Mouse (Mus musculus) B cell, adult 2 months (primary cell): ENCODE results near the gene Mpp3.

ENCODE experiments used
- DNase-seq, 2 experiments: peaks; one replicate each; pipeline ENCODE4 v3.0.0; 2022

Mpp3 gene

GRCm38 (mm10) chr11:102028087-102028816 lies at the start of gene Mpp3:
Gene Mpp3 (minus strand): TSS chr11:102028461.
- no peak for DNase-seq

GRCm38 (mm10) chr11:102073722-102074121 lies 45.5 kb upstream of the Mpp3 start:
- no peak for DNase-seq

DNA sequence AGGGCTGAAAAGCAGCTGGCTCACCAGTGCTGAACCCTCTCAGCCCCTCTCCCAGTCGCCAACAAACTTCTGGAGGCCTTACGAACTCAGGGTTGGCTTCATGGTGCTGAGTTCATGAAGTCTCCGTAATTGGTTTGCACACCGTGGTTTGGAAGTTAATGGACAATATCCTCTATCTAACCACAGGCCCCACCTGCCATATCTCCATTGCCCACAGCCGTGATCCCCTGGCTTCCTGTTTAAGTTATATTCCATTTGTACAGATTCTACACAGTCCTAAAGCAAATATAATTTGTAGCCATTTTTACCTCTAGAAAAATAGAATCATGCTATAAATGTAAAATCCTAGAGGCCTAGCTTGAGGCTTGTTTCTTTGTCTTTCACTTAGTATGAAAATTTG lies 44.5 kb upstream of the Mpp3 start:
- DNase-seq: no peak

GRCm38 (mm10) chr11:102070426-102070825 lies 42.2 kb upstream of the Mpp3 start:
- no peak for DNase-seq

DNA sequence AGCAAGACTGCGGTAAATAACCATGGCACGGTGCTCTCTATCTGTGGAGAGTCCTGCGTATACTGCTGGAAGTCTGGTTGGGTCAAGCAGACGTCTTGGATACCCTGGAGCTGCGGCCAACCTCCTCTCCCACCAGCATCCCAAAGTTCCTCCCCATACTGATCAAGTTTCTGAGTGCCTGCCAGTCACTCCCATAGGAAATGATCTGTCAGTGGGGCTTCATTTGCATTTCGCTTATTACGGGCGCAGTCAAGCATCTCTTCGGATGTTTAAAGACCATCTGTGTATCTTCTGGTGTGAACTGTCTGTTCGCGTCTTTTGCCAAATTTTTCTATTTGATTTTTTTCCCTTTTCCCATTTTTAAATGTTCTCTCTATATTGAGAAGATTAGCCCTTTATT lies 41.4 kb upstream of the Mpp3 start:
- DNase-seq: no peak

DNA sequence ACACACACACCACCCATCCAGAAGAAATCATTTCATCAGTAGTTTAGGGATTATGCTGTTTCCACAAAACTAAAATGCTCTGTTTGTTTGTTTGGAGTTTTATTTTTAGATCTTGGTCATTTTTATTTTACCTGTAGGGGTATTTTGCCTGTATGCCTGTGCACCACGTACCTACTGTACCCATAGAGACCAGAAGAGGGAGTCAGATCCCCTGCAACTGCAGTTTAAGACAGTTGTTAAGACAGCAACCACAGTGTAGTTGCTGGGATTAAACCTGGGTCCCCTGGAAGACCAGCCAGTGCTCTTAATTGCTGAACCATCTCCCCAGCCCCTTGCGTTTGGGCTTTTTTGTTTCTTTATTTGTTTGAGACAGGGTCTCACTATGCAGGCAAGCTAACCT lies 40.7 kb upstream of the Mpp3 start:
- no peak for DNase-seq

GRCm38 (mm10) chr11:102063076-102063475 lies 34.8 kb upstream of the Mpp3 start:
- DNase-seq: no peak

DNA sequence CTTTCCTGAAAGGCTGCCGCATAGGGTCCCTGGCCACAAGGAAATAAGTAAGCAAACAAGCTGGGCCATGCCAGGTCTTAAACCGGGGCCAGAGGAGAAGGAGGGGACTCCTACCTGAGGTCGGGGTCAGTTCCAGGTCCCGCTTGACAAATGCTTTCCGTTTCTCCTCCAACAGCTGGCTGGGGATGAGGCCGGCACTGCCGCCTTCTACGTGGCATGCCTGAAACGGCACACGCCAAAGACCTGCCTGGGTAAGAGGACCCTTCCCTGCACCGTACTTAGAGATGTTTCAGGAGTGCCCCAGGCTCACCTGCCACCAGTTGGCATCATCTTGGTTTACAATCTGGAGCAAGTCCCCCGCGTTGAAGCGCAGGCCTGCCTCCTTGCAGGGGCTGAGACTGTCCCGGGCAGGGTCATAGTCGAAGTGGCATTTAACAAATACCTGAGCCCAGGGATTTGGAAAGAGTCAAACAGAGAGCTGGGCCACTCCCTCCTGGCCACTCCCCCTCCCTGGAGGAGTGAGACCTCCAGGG lies 33.7 kb upstream of the Mpp3 start:
- DNase-seq: no peak

DNA sequence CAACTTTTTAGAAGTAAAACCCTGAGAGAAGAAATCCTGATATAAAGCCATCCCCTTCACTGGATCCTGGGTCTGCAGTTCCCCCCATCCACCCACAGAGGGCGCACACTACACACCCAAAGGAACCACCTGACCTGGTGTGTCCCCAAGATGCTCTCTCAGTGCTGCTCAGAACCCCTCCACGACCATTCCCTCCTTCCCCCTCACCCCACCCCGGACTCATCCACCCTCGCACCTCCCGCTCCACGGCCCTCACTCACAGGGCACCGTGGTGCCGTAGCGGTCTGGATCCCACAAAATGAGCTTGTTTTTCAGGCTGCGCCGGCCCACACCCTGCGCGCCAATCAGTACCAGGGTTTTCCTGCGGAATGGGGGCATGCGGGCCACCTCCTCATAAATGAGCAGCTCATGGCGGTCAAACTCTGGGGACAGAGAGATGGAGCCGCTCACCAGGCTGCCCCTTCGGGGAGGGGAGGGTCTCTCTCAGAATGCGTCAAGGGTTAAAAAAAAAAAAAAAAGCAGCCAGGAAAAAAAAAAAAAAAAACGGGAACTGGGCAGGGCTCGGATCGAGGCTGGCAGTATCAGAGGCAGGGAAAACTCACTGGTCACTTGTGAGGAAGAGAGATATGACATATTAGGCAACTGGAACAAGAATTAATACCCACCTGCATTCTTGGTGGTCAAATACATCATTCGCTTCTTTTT lies 33.1 kb upstream of the Mpp3 start:
- DNase-seq: peak; percentile 75 to 76

GRCm38 (mm10) chr11:102053847-102054246 lies 25.6 kb upstream of the Mpp3 start:
- peak; percentile 66 to 67 for DNase-seq

GRCm38 (mm10) chr11:102053183-102053582 lies 24.9 kb upstream of the Mpp3 start:
- no peak for DNase-seq

DNA sequence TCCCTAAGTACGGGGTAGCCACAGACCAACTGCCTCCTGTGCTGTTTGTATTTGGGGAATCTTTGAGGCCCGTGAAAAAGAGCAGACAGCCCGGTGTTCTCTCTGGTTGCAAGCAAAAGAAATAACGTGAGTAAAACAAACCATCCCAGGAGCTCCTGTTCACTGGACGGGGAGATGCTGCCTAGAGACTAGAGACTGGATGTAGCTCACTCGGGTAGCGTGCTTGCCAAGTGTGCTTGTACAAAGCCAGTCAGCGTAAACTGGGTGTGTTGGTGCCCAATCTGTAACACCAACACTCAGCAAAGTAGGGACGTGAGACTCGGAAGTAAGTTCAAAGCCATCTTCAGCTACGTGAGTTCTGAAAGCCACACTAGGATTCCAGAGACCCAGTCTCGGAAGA lies 24.4 kb upstream of the Mpp3 start:
- no peak for DNase-seq

DNA sequence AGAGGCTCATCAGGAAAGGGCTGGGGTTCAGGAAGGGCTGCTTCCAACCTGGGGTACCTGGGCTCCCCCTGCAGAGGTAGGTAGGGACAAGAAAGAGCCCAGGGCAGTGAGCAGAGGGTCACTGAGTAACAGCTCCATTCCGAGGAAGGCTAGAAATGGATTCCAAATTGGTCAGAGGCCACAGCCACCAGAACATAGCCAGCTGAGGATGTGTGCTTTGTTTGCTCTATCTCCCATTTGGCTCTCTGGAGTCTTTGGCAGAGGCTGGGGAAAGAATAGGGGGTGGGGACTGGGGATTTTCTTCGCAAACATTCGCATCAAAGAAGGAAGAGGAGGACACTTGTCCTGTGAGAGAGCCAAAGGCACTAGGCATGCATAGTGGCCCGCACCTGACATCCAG lies 23.7 kb upstream of the Mpp3 start:
- no peak for DNase-seq

- DNase-seq: no peak
Observed at GRCm38 (mm10) chr11:102051541-102051940, 23.3 kb upstream of the Mpp3 start.

DNA sequence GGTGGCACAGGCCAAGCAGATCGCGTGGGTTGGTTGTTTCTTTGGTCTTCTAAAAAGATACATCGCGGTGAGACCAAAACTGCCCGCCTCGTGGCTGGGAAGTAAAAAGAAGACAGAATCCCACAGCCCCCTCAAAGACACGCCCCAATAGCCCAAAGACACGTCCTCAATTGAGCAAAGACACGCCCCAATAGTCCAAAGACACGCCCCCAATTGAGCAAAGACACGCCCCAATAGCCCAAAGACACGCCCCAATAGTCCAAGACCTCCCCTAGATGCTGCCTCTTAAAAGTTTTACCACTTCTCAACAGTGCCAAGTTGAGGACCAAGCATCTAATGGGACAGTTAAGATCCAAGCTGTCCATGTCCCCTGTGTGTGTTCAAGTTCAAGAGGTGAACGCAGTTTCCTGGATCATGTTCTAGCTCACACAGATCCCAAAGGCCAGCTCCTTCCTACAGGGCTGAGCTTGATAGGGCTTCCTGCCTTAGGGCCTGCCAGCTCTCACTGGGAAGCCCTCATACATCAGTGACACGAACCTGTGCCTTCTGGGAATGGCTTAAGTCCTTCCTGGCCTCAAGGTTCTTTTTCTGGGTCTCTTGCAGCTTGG lies 21.7 kb upstream of the Mpp3 start:
- DNase-seq: no peak

- DNase-seq: no peak
Observed at GRCm38 (mm10) chr11:102046607-102047006, 18.3 kb upstream of the Mpp3 start.

- DNase-seq: no peak
Observed at GRCm38 (mm10) chr11:102044691-102045212, 16.5 kb upstream of the Mpp3 start.

- no peak for DNase-seq
Observed at GRCm38 (mm10) chr11:102043381-102043780, 15.1 kb upstream of the Mpp3 start.

- no peak for DNase-seq
Observed at GRCm38 (mm10) chr11:102042971-102043370, 14.7 kb upstream of the Mpp3 start.

DNA sequence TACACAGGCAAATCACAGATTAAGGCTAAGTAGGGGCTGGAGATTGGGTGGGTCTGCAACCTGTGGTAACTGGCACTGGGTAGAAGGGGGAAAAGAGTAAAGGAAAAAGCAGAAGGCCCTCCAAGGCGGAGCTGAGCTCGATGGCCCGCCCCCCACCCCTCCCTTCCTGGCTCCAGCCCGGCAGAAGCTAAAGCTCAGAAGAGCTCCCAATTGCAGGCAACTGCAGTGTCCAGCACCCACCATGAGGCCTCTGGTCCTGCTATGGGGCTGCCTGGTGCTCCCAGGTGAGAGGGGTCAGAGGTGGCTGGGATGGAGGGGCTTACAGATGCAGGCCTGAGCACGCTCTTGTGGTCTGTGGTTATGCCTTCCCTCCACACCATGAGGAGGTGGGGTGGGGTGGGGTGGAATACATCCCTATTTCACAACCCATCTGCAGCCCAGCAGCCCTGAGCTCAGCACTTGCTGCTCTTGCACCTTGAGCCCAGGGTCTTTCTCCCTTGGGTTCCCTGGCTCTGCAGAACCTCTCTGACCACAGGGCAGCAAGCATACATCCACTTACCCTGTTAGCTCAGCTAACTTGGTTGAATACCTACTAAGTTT lies 13.2 kb upstream of the Mpp3 start, which contains the start of gene Cd300lg:
TSS of gene Cd300lg (plus strand) at position 160 of the 600 bp plus-strand sequence.
- DNase-seq: no peak

GRCm38 (mm10) chr11:102040646-102041045 lies 12.4 kb upstream of the Mpp3 start:
- DNase-seq: peak in 1 of 2 experiments; percentile 19

DNA sequence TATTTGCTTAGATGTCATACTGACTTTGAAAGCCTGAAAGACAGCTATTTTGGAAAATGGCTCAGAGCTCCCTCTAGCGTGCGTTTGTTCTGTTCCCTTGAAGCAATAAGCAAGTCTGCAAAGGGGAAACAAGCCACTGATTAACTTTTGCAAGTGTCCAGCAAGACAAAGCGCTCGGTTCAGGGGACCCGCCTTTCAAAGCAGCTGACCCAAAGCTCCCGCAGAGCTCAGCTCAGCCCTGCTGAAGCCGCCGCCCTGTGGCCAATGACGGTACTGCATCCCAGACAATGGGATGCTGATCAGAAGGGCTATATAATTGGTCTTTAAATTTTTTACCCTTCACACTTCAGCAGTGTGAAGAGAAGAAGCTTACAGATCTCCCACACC lies 11.9 kb upstream of the Mpp3 start:
- DNase-seq: peak; percentile 83 to 84
